8 mouse cellular contexts compared by ENCODE assay signal in the genomic region with DNA sequence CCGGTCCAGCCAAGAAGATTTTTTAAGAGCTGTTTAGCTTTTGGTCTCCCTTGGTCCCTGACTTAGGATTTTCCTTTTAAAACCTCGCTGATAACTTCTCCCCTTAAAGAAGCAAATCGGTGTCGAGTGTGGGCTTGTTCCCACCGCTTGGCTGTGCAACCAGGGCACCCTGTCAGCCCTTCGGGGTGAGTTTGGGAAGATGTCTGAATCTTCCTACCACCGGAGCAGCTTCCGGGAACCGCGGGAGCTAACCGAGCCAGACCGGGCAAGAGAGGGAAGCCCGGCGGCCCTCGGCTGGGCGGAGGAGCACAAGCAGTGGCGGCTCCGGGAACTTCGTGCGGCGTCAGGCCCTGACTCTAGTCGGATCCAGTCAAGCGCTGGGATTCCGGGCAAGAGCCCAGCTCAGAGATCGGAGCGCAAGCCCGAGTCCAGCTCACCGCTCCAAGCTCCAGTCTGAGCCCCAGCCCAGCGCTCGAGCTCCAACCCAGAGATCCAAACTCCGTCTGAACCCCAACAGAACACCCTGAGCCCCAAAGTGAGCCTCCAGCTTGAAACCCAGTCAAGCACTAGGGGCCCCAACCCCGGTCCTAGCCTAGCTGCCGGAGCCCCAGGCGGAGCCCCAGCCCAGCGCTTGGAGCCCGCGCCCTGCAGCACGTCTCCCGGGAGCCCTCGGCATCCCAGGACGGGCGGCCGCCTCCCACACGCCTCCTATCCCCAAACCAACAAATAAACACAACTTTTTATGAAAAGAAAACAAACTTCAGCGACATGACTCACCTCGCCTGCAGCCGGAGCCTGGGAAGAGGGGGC. TPM values are rescaled to one million over a fixed set of nuclear protein-coding genes. Genes with fewer than 3 reads are reported as not detected.
DNase-seq lines count a peak whose midpoint lies in the region; ATAC-seq and TF ChIP-seq lines count a peak whose summit lies in the region.

No protein-coding gene starts in this region.

- no peaks in the 10 kb centered on the region for H3K9me3 ChIP-seq in limb, embryonic 14.5 days (ENCODE audit: control insufficient read depth, low read length)
- H3K9me3 ChIP-seq in midbrain, embryonic 14.5 days (ENCODE audit: control insufficient read depth, low read length) = no peaks in the 10 kb centered on the region
- no peaks in the 10 kb centered on the region for H3K9me3 ChIP-seq in stomach, postnatal 0 days (ENCODE audit: control insufficient read depth, low read length)

- under 1% methylated on average over 43 of the region's 47 CpGs for WGBS in limb, embryonic 14.5 days
- under 1% methylated on average over 47 of the region's 47 CpGs for WGBS in midbrain, embryonic 14.5 days
- under 1% methylated on average over 47 of the region's 47 CpGs for WGBS in stomach, postnatal 0 days

- peak; percentile 17 for DNase-seq in thymus, postnatal 4 days
- DNase-seq in thymus, postnatal 25 days = no peak
- peak; percentile 74 for DNase-seq in embryo, embryonic 9.5 days (ENCODE audit: extremely low spot score)
- DNase-seq in heart, adult 18-20 months = peak; percentile 85 to 86
- DNase-seq in kidney, adult 11 months = peak; percentile 58
- peak; percentile 70 for DNase-seq in limb, embryonic 14.5 days (ENCODE audit: low spot score)
- peak; percentile 82 for DNase-seq in midbrain, embryonic 14.5 days
- peak; percentile 81 for DNase-seq in stomach, postnatal 0 days (ENCODE audit: low spot score)

- H3K27me3 ChIP-seq in limb, embryonic 14.5 days (ENCODE audit: control insufficient read depth, insufficient read depth, low read length) = no peaks in the 10 kb centered on the region
- H3K27me3 ChIP-seq in midbrain, embryonic 14.5 days (ENCODE audit: control insufficient read depth, insufficient read depth, low read length) = no peaks in the 10 kb centered on the region
- H3K27me3 ChIP-seq in stomach, postnatal 0 days (ENCODE audit: control insufficient read depth, insufficient read depth, low read length) = no peaks in the 10 kb centered on the region

- H3K9ac ChIP-seq in limb, embryonic 14.5 days (ENCODE audit: low read depth, low read length, severe bottlenecking) = peak overlapping the region; percentile 100
- peak overlapping the region; percentile 85 for H3K9ac ChIP-seq in midbrain, embryonic 14.5 days (replicated peaks; ENCODE audit: low read length)
- H3K9ac ChIP-seq in stomach, postnatal 0 days (ENCODE audit: low read length) = peak overlapping the region; percentile 90

- H3K36me3 ChIP-seq in limb, embryonic 14.5 days (ENCODE audit: control insufficient read depth, insufficient read depth, low read length) = peaks cover 15% of the 10 kb centered on the region; the same call in 1 of the 2 replicates
- no peaks in the 10 kb centered on the region for H3K36me3 ChIP-seq in midbrain, embryonic 14.5 days (ENCODE audit: control insufficient read depth, insufficient read depth, low read length)
- H3K36me3 ChIP-seq in stomach, postnatal 0 days (ENCODE audit: control insufficient read depth, insufficient read depth, low read length) = no peaks in the 10 kb centered on the region

- no peak for TF ChIP-seq EP300 in stomach, postnatal 0 days (optimal IDR thresholded peaks at IDR 0.05)

- peak overlapping the region; percentile 98 for H3K27ac ChIP-seq in limb, embryonic 14.5 days (replicated peaks; ENCODE audit: low read depth, low read length)
- peak overlapping the region; percentile 87 for H3K27ac ChIP-seq in midbrain, embryonic 14.5 days (replicated peaks; ENCODE audit: low read depth, low read length)
- H3K27ac ChIP-seq in stomach, postnatal 0 days (replicated peaks) = peak overlapping the region; percentile 91

- H3K4me2 ChIP-seq in limb, embryonic 14.5 days (replicated peaks; ENCODE audit: low read depth, low read length, severe bottlenecking) = peak overlapping the region; percentile 68
- H3K4me2 ChIP-seq in midbrain, embryonic 14.5 days (ENCODE audit: low read length) = peak overlapping the region; percentile 95
- peak overlapping the region; percentile 86 for H3K4me2 ChIP-seq in stomach, postnatal 0 days (replicated peaks; ENCODE audit: low read depth)

- peak; percentile 53 for ATAC-seq in limb, embryonic 14.5 days (ENCODE audit: low FRiP score, low read depth)
- peak; percentile 70 for ATAC-seq in midbrain, embryonic 14.5 days (ENCODE audit: low FRiP score, low TSS enrichment)
- ATAC-seq in stomach, postnatal 0 days (ENCODE audit: low FRiP score, low TSS enrichment) = peak; percentile 85

- peak overlapping the region; percentile 96 for H3K4me3 ChIP-seq in limb, embryonic 14.5 days (replicated peaks; ENCODE audit: low read length)
- peak overlapping the region; percentile 82 for H3K4me3 ChIP-seq in midbrain, embryonic 14.5 days (replicated peaks; ENCODE audit: low read depth, low read length)
- peak overlapping the region; percentile 64 for H3K4me3 ChIP-seq in stomach, postnatal 0 days (ENCODE audit: low read depth, low read length)

- peaks cover 39% of the 10 kb centered on the region for H3K4me1 ChIP-seq in limb, embryonic 14.5 days (ENCODE audit: control insufficient read depth, insufficient read depth, low read length)
- peaks cover 31% of the 10 kb centered on the region for H3K4me1 ChIP-seq in midbrain, embryonic 14.5 days (ENCODE audit: control insufficient read depth, insufficient read depth, low read length)
- no peaks in the 10 kb centered on the region for H3K4me1 ChIP-seq in stomach, postnatal 0 days (replicated peaks; ENCODE audit: control insufficient read depth, insufficient read depth)

- peak; percentile 19; the same call in 1 of the 2 replicates for TF ChIP-seq CTCF in stomach, postnatal 0 days (IDR thresholded peaks at IDR 0.05; ENCODE audit: low read depth)

- TF ChIP-seq POLR2A in limb, embryonic 14.5 days (IDR thresholded peaks at IDR 0.05; ENCODE audit: borderline replicate concordance, extremely low read depth, insufficient read depth, insufficient read length) = no peak

RNA-seq across cellular contexts. Expression of a gene that starts 0.8 kb away (rescaled TPM):
- 1 to 10 TPM; 3.5 to 4.8 TPM for total RNA-seq in heart, adult 18-20 months (2021)
- 91.4 and 121 TPM in 2 replicates for polyA plus RNA-seq in limb, embryonic 14.5 days (2012; rRNA removed)
- polyA plus RNA-seq in limb, embryonic 14.5 days (2014; fragmentation: Nextera tagmentation; extraction: Ambion mirVana) = 59.8 and 72.3 TPM in 2 replicates
- 14.1 and 22.6 TPM in 2 replicates for polyA plus RNA-seq in midbrain, embryonic 14.5 days (2014; fragmentation: Nextera tagmentation; extraction: Ambion mirVana)
- 5.9 and 6.1 TPM in 2 replicates for polyA plus RNA-seq in stomach, postnatal 0 days (2015; fragmentation: Nextera tagmentation; extraction: Ambion mirVana)
